Mouse (Mus musculus) megakaryocyte, embryonic 14.5 days (primary cell): ENCODE measurements at regions not wholly inside any gene's neighbourhood (a gene's known extent, or its start where the extent isn't known, plus 50 kb on each side); places are given as distances from the start of the nearest gene placed in this dataset.

Source experiments
- FLI1 ChIP-seq: IDR thresholded peaks from 2 replicates; pipeline ENCODE4 v1.6.1; 2012; ENCODE audit warnings: low read length, inconsistent platforms, mixed read lengths
- GATA1 ChIP-seq: IDR thresholded peaks from 3 replicates; pipeline ENCODE4 v1.6.1; 2012; ENCODE audit warnings: mixed read lengths, low read length, inconsistent platforms, borderline replicate concordance

- no peak for TF ChIP-seq GATA1
- TF ChIP-seq FLI1: no peak
Measured at GRCm38 (mm10) chr2:171689102-171689501, 354.2 kb downstream of the Cbln4 start.
